Mouse (Mus musculus) liver, adult (tissue): ENCODE measurements at regions not wholly inside any gene's neighbourhood (a gene's known extent, or its start where the extent isn't known, plus 50 kb on each side); places are given as distances from the start of the nearest gene placed in this dataset.

ENCODE experiments used
- GATA4 ChIP-seq: IDR thresholded peaks from 2 replicates; pipeline ENCODE4 v1.6.1; 2014; ENCODE audit warnings: mild to moderate bottlenecking, low read length; ENCODE audit not compliant: insufficient replicate concordance

DNA sequence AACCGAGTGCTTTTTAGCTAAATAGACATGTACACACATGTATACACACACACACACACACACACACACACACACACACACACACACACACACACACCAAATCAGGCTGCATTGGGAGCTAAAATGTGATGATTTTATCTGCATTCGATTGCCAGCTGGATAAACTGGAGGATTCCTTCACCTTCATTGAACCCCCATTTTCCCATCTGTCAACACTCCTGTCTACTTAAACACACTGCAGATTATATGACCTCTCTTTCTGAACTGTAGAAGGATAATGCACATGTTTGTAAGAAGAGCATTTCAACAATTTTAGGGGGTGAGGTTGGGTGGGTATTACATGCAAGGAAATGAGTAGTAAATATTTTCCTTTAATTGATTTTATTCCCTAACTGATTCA is 156.8 kb upstream of the Kcnip4 start:
- no peak for TF ChIP-seq GATA4

DNA sequence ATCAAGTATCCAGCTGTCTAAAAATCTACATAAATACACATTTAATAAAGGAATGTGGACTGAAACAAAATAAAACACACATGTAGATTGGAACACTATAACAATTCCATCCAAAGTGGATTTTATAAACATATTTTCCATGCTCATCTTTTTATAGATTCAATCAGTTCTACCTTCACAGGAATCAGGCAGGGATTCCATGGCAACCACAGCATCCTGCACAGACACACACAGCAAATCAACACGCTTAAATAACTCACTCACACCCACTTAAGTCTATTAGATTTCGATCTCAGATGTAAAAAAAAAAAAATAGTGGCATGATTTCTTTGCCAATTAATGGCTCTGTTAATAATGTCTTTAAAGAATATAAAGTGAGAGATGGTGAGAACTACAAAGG is 151.2 kb upstream of the Kcnip4 start:
- no peak for TF ChIP-seq GATA4

DNA sequence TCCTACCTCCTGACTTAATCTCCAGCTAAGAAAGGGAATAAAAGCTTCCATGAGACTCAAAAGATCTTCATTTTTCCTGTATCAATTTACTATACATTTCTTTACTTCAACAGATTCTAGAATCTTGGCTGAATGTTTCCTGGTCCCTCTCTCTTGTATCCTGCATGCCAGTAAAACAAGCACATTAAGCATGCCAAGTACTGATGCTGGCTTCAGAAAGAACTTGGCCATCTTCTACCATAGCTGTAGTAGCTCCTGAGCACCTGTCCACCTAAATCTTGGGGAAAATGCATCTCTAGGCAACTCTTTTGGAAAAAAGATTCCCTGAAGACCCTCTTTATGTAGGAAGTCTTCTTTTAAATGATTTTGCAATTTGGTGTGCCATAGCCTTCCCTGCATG is 140.5 kb upstream of the Kcnip4 start:
- TF ChIP-seq GATA4: no peak

- no peak for TF ChIP-seq GATA4
These were observed 139.2 kb upstream of the Kcnip4 start for GRCm38 (mm10) chr5:49663928-49664327.

DNA sequence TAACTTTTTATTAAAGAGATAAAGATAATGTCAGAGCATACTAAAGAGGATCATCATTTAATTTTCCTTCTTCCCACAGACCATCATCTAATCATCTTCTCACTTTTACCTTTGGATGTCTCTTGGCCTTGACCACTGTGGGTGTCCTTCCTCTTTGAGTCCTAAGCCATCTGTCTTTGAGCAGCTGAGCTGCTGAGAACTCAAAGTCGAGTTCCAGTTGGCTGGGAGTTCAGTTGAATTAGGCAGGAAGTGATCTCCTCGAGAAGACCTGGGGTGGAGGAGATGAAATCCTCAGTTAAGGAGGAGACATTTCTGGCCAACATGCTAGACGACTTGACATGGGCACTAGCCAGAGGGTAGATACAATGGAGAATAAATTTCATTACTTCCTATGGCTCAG is 137.4 kb upstream of the Kcnip4 start:
- no peak for TF ChIP-seq GATA4

DNA sequence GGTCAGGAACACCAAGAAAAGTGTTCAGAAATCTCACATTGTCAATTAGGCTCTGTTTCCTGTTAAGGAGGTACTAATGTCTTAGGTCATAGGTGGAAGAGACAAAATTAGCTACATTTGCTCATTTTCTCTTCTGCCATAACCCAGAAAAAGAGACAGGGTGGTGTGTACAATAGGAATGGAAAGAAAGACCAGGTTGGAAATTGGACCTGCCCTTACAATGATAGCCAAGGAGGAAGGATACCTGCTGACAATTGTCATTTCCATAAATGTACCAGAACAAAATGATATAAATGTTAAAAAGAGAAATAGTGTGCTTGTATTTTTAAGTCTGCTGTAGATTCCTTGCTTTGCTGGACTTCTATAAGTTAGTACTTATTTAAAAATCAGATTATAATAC is 135.9 kb upstream of the Kcnip4 start:
- TF ChIP-seq GATA4: no peak

- TF ChIP-seq GATA4: no peak
These were observed 126.2 kb upstream of the Kcnip4 start for GRCm38 (mm10) chr5:49650953-49651352.

DNA sequence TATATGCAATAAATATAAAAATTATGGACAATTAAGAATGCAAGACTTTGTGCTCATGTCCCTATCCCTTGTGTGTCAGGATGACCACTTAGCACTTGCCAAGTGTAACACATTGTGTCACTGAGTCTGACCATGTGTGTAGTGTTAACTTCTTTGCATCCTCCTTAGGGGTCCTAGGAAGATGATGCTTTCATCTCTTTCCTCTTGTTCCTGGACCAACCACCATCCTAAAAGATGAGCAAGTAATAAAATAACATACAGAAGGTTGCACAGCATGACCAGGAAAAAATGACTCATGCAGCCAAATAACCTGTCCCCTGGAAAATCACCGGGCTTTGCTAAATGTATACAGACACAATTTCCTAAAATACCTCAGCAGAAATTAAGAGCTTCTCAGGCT is 121.1 kb upstream of the Kcnip4 start:
- no peak for TF ChIP-seq GATA4

DNA sequence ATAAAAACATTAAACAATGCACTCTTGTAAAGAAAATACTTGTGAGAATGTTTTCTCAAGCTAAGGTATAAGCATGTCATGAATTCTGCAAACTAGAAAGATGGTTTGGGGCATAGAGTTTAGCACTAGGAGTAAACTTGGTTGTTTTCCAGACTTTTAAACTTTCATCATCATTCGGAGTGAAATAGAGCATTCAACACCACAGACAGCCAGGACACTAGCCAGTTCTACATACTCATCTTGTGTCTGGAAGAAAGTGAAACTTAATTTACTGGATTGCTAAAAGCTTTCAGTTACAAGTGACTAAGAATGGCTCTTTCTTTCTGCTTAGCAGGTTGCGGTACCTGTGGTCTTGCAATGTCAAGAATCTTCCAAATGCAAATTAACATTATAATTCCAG is 119.9 kb upstream of the Kcnip4 start:
- no peak for TF ChIP-seq GATA4

- TF ChIP-seq GATA4: no peak
These were observed 117.7 kb upstream of the Kcnip4 start for GRCm38 (mm10) chr5:49642439-49642838.

- TF ChIP-seq GATA4: no peak
These were observed 116.6 kb upstream of the Kcnip4 start for GRCm38 (mm10) chr5:49641206-49641830.

DNA sequence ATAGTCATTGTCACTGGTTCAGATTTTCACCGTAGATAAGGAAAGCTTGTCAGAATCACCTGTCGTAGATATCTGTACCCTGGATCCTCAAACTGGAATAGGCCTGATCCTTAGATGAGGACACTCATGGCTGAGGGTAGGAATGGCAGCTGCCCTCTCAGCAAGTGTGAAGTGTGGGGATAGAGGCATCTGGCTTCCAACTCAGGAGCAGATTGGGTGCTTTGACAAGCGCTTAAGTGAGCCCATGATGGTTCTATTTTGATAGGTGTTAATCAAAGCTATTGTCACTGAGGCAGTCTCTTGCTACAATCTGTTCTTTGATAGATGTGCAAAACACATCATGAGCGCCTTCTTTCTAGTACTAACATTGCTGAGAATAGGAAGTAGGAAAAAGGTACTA is 114.9 kb upstream of the Kcnip4 start:
- TF ChIP-seq GATA4: no peak

DNA sequence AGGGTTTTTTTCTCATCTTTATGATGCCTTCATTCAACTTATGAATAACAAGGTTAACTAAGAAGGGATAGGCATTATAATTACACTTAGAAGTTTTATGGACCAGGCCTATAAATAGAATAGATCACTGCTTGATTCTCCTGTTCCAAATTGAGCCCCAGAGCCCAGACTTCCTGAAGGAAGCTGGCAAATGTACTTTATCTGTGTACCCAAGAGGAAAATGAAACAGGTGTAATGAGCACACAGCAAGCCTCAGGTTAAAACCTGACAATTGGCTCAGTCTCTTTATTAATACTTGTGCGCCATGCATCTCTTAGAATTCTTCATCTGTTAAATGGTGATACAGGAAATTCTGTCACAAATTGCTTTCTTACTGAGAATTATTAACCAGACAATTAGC is 95.4 kb upstream of the Kcnip4 start:
- no peak for TF ChIP-seq GATA4

DNA sequence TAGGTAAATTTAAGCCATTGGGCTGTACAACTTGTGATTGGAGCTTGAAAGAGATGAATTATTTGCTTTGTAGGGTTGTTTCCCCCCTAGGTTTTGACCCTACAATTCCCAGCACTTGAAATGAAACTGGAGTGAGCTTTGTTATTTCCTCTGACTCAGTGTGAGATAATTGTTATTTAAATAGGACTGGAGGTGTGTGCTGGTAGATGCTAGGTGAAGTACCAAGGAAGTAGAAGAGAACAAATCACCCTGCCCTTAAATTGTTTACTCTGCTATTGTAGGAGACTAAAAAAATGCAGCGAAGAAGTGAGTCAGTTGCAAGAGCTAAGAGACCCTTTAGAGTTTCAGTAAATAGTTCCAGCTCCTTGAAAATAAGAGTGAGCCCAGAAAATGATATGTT is 82.1 kb upstream of the Kcnip4 start:
- no peak for TF ChIP-seq GATA4

DNA sequence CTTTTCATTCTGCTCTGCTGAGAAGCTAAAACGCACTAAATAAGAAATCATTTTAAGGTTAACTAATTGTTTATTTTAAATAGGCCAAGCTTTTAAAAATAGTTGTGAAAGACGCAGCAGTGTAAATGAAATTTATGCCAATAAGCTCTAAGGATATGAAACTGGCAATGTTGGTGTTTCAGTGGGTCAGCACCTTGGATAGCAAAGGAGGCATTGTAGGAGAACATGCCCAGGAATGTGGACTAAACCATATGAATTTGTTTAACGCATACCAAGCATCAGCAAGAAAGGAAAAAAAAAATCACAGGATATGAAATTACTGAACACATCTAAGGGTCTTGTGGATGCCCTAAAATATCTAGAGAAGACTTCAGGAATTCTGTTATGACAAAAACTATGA is 56.1 kb upstream of the Kcnip4 start:
- no peak for TF ChIP-seq GATA4

DNA sequence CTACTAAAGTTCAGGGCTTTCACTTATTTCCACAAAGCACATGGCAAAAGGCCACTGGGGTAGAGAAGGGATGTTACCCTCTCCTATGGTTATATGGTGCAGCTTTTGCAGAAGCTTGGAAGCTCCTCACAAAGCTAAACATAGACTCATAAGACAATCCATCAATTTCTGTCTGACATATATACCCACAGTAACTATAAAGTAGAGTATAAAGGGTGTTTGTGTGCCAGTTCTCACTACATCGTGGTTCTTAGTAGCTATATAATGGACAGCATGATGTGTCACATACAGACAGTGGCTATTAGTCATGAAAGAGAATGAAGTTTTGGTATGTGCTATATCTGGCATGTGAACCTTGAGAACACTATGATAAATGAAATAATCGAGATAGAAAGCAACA is 51.2 kb upstream of the Kcnip4 start:
- TF ChIP-seq GATA4: no peak
